Mouse (Mus musculus): Measurements from ENCODE around the gene Asb2. TPM values are rescaled to one million over a fixed set of nuclear protein-coding genes. Genes with fewer than 3 reads are reported as not detected.

The Asb2 gene
- polyA plus RNA-seq, 1 experiment from 2014 or later, result 0.39 TPM

GRCm38 (mm10) chr12:103306720-103307119 is 49.1 kb downstream of the Asb2 start:
- no peak overlapping the region for H3K4me3 ChIP-seq (replicated peaks; ENCODE audit: low read depth, low read length)
- no peak overlapping the region for H3K27ac ChIP-seq (replicated peaks; ENCODE audit: low read depth, low read length)
- no peaks in the 10 kb centered on the region for H3K36me3 ChIP-seq (ENCODE audit: control insufficient read depth, insufficient read depth, low read length)
- H3K9ac ChIP-seq (replicated peaks; ENCODE audit: low read length), result no peak overlapping the region
- DNase-seq (peak; percentile 70), ATAC-seq (ENCODE audit: low FRiP score, low TSS enrichment) (no peak)
- H3K9me3 ChIP-seq (ENCODE audit: control insufficient read depth, low read length), result no peaks in the 10 kb centered on the region
- H3K4me2 ChIP-seq (ENCODE audit: low read length), result no peak overlapping the region
- H3K4me1 ChIP-seq (ENCODE audit: control insufficient read depth, insufficient read depth, low read length), result 0 out of 2 replicates have a peak, but pooled peaks cover under 1% of the 10 kb centered on the region
- H3K27me3 ChIP-seq (ENCODE audit: control insufficient read depth, insufficient read depth, low read length), result no peaks in the 10 kb centered on the region
- WGBS, result 21% methylated on average over 3 of the region's 3 CpGs

- H3K9ac ChIP-seq (replicated peaks; ENCODE audit: low read length), result no peak overlapping the region
- no peak overlapping the region for H3K4me3 ChIP-seq (replicated peaks; ENCODE audit: low read depth, low read length)
- ATAC-seq (ENCODE audit: low FRiP score, low TSS enrichment) (no peak), DNase-seq (peak; percentile 73)
- 22% methylated on average over 2 of the region's 2 CpGs for WGBS
- no peaks in the 10 kb centered on the region for H3K4me1 ChIP-seq (ENCODE audit: control insufficient read depth, insufficient read depth, low read length)
- H3K9me3 ChIP-seq (ENCODE audit: control insufficient read depth, low read length), result no peaks in the 10 kb centered on the region
- no peaks in the 10 kb centered on the region for H3K27me3 ChIP-seq (ENCODE audit: control insufficient read depth, insufficient read depth, low read length)
- no peaks in the 10 kb centered on the region for H3K36me3 ChIP-seq (ENCODE audit: control insufficient read depth, insufficient read depth, low read length)
- H3K27ac ChIP-seq (replicated peaks; ENCODE audit: low read depth, low read length), result no peak overlapping the region
- H3K4me2 ChIP-seq (ENCODE audit: low read length), result no peak overlapping the region
Measured at GRCm38 (mm10) chr12:103306224-103306623, 49.6 kb downstream of the Asb2 start.

- DNase-seq, result no peak
- Histone ChIP-seq H3K4me1 (ENCODE audit: control insufficient read depth, insufficient read depth, low read length) (no peaks in the 10 kb centered on the region), H3K27ac (replicated peaks; ENCODE audit: low read depth, low read length) (no peak overlapping the region), H3K27me3 (ENCODE audit: control insufficient read depth, insufficient read depth, low read length) (no peaks in the 10 kb centered on the region), H3K4me3 (replicated peaks; ENCODE audit: low read depth, low read length) (no peak overlapping the region), H3K36me3 (ENCODE audit: control insufficient read depth, insufficient read depth, low read length) (no peaks in the 10 kb centered on the region), H3K4me2 (ENCODE audit: low read length) (no peak overlapping the region), H3K9me3 (ENCODE audit: control insufficient read depth, low read length) (no peaks in the 10 kb centered on the region), H3K9ac (replicated peaks; ENCODE audit: low read length) (no peak overlapping the region)
- ATAC-seq (ENCODE audit: low FRiP score, low TSS enrichment), result no peak
- 87% methylated on average over 1 of the region's 1 CpGs for WGBS
Measured at GRCm38 (mm10) chr12:103302960-103303359, 52.8 kb downstream of the Asb2 start.

GRCm38 (mm10) chr12:103301645-103302044 is 54.2 kb downstream of the Asb2 start:
- H3K4me3 ChIP-seq (replicated peaks; ENCODE audit: low read depth, low read length), result no peak overlapping the region
- ATAC-seq (ENCODE audit: low FRiP score, low TSS enrichment) (no peak), DNase-seq (peak; percentile 85)
- H3K4me2 ChIP-seq (ENCODE audit: low read length), result no peak overlapping the region
- H3K36me3 ChIP-seq (ENCODE audit: control insufficient read depth, insufficient read depth, low read length), result no peaks in the 10 kb centered on the region
- H3K27me3 ChIP-seq (ENCODE audit: control insufficient read depth, insufficient read depth, low read length), result no peaks in the 10 kb centered on the region
- WGBS, result 43% methylated on average over 2 of the region's 2 CpGs
- H3K9ac ChIP-seq (replicated peaks; ENCODE audit: low read length), result no peak overlapping the region
- no peaks in the 10 kb centered on the region for H3K9me3 ChIP-seq (ENCODE audit: control insufficient read depth, low read length)
- H3K27ac ChIP-seq (replicated peaks; ENCODE audit: low read depth, low read length), result no peak overlapping the region
- H3K4me1 ChIP-seq (ENCODE audit: control insufficient read depth, insufficient read depth, low read length), result no peaks in the 10 kb centered on the region

GRCm38 (mm10) chr12:103300493-103300892 is 55.3 kb downstream of the Asb2 start:
- no peak overlapping the region for H3K9ac ChIP-seq (replicated peaks; ENCODE audit: low read length)
- H3K4me2 ChIP-seq (ENCODE audit: low read length), result no peak overlapping the region
- no peak for ATAC-seq (ENCODE audit: low FRiP score, low TSS enrichment)
- no peak for DNase-seq
- no peak overlapping the region for H3K4me3 ChIP-seq (replicated peaks; ENCODE audit: low read depth, low read length)
- H3K4me1 ChIP-seq (ENCODE audit: control insufficient read depth, insufficient read depth, low read length), result no peaks in the 10 kb centered on the region
- WGBS, result 80% methylated on average over 9 of the region's 9 CpGs
- no peaks in the 10 kb centered on the region for H3K9me3 ChIP-seq (ENCODE audit: control insufficient read depth, low read length)
- no peaks in the 10 kb centered on the region for H3K36me3 ChIP-seq (ENCODE audit: control insufficient read depth, insufficient read depth, low read length)
- H3K27me3 ChIP-seq (ENCODE audit: control insufficient read depth, insufficient read depth, low read length), result no peaks in the 10 kb centered on the region
- no peak overlapping the region for H3K27ac ChIP-seq (replicated peaks; ENCODE audit: low read depth, low read length)

- ATAC-seq (ENCODE audit: low FRiP score, low TSS enrichment) (no peak), DNase-seq (peak; percentile 25)
- Histone ChIP-seq H3K4me2 (ENCODE audit: low read length) (no peak overlapping the region), H3K4me3 (replicated peaks; ENCODE audit: low read depth, low read length) (no peak overlapping the region), H3K27ac (replicated peaks; ENCODE audit: low read depth, low read length) (no peak overlapping the region), H3K36me3 (ENCODE audit: control insufficient read depth, insufficient read depth, low read length) (no peaks in the 10 kb centered on the region), H3K4me1 (ENCODE audit: control insufficient read depth, insufficient read depth, low read length) (no peaks in the 10 kb centered on the region), H3K9ac (replicated peaks; ENCODE audit: low read length) (no peak overlapping the region), H3K9me3 (ENCODE audit: control insufficient read depth, low read length) (no peaks in the 10 kb centered on the region), H3K27me3 (ENCODE audit: control insufficient read depth, insufficient read depth, low read length) (no peaks in the 10 kb centered on the region)
- WGBS, result 18% methylated on average over 4 of the region's 4 CpGs
Measured at GRCm38 (mm10) chr12:103296292-103296691, 59.5 kb downstream of the Asb2 start.

- H3K27me3 ChIP-seq (ENCODE audit: control insufficient read depth, insufficient read depth, low read length), result no peaks in the 10 kb centered on the region
- no peak overlapping the region for H3K27ac ChIP-seq (replicated peaks; ENCODE audit: low read depth, low read length)
- H3K9me3 ChIP-seq (ENCODE audit: control insufficient read depth, low read length), result no peaks in the 10 kb centered on the region
- ATAC-seq (ENCODE audit: low FRiP score, low TSS enrichment) (no peak), DNase-seq (no peak)
- H3K4me3 ChIP-seq (replicated peaks; ENCODE audit: low read depth, low read length), result no peak overlapping the region
- WGBS, result 93% methylated on average over 3 of the region's 3 CpGs
- H3K9ac ChIP-seq (replicated peaks; ENCODE audit: low read length), result no peak overlapping the region
- H3K36me3 ChIP-seq (ENCODE audit: control insufficient read depth, insufficient read depth, low read length), result no peaks in the 10 kb centered on the region
- H3K4me1 ChIP-seq (ENCODE audit: control insufficient read depth, insufficient read depth, low read length), result no peaks in the 10 kb centered on the region
- H3K4me2 ChIP-seq (ENCODE audit: low read length), result no peak overlapping the region
Measured at GRCm38 (mm10) chr12:103292366-103292765, 63.4 kb downstream of the Asb2 start.

GRCm38 (mm10) chr12:103287276-103287675 is 68.5 kb downstream of the Asb2 start:
- Histone ChIP-seq H3K9ac (replicated peaks; ENCODE audit: low read length) (no peak overlapping the region), H3K4me2 (ENCODE audit: low read length) (no peak overlapping the region), H3K27ac (replicated peaks; ENCODE audit: low read depth, low read length) (no peak overlapping the region), H3K4me1 (ENCODE audit: control insufficient read depth, insufficient read depth, low read length) (no peaks in the 10 kb centered on the region), H3K27me3 (ENCODE audit: control insufficient read depth, insufficient read depth, low read length) (no peaks in the 10 kb centered on the region), H3K4me3 (replicated peaks; ENCODE audit: low read depth, low read length) (no peak overlapping the region), H3K9me3 (ENCODE audit: control insufficient read depth, low read length) (no peaks in the 10 kb centered on the region), H3K36me3 (ENCODE audit: control insufficient read depth, insufficient read depth, low read length) (no peaks in the 10 kb centered on the region)
- ATAC-seq (ENCODE audit: low FRiP score, low TSS enrichment) (no peak), DNase-seq (no peak)
- WGBS, result 76% methylated on average over 4 of the region's 4 CpGs

- no peaks in the 10 kb centered on the region for H3K4me1 ChIP-seq (ENCODE audit: control insufficient read depth, insufficient read depth, low read length)
- no peak overlapping the region for H3K4me3 ChIP-seq (replicated peaks; ENCODE audit: low read depth, low read length)
- H3K4me2 ChIP-seq (ENCODE audit: low read length), result no peak overlapping the region
- DNase-seq (no peak), ATAC-seq (ENCODE audit: low FRiP score, low TSS enrichment) (no peak)
- no peak overlapping the region for H3K27ac ChIP-seq (replicated peaks; ENCODE audit: low read depth, low read length)
- no peak overlapping the region for H3K9ac ChIP-seq (replicated peaks; ENCODE audit: low read length)
- 91% methylated on average over 3 of the region's 3 CpGs for WGBS
- H3K27me3 ChIP-seq (ENCODE audit: control insufficient read depth, insufficient read depth, low read length), result no peaks in the 10 kb centered on the region
- no peaks in the 10 kb centered on the region for H3K9me3 ChIP-seq (ENCODE audit: control insufficient read depth, low read length)
- no peaks in the 10 kb centered on the region for H3K36me3 ChIP-seq (ENCODE audit: control insufficient read depth, insufficient read depth, low read length)
Measured at GRCm38 (mm10) chr12:103283411-103283810, 72.4 kb downstream of the Asb2 start.
